Mouse (Mus musculus) small intestine, adult 2 months (tissue): Measurements from ENCODE around the gene Fkbp2.

Source experiments
- CTCF ChIP-seq: fragments of 200-500 bp; IDR thresholded peaks from 2 replicates; pipeline ENCODE4 v1.5.1; 2012; ENCODE audit warnings: low read depth, mild to moderate bottlenecking, control low read depth, inconsistent platforms, low read length, moderate library complexity, mixed read lengths; ENCODE audit not compliant: insufficient replicate concordance, insufficient read length; ENCODE audit errors: extremely low read depth
- POLR2A ChIP-seq: fragments of 200-500 bp; IDR thresholded peaks from 2 replicates; pipeline ENCODE4 v1.6.1; 2012; ENCODE audit warnings: low read depth, mild to moderate bottlenecking, control low read depth, inconsistent platforms, low read length, moderate library complexity

DNA sequence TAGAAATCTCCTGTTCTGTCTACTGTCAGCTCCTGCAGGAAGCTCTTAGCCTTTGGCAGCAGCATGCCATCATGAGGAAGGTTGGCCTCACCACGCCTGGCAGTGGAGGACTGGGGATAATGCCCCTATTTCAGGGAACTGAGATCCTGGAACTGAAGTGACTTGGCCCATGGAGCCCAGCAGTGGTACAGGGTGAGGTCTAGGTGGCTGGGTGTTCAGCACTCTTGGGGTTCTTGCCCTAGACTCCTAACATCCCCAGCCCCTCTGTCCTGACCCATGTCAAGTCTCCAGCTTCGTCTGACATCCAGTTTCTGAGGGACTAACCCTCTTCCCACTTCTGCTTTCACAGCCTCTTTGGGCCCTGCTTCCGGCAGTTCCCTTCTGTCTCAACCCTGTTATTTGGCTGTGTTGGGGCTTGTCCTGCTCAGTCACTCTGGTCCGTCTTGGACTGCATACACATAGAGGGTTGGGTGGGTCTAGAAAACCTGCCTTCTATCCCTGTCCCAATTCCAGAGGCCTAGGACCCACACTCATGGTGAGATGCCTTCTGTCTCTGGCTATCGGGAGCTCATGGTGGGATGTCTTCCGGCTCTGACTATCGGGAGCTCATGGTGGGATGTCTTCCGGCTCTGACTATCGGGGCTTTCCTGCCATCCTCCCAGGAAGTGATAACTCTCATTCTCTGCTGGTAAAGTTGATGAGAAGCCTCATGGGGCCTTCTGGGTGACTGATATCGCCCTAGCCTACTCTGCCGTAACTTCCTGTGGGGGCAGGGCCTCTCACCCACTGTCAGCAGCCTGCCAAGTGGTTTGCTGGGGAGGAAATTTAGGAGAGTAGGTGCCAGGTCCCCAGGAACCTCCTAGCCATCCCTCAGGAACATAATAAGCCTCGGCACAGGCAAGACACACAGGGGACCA lies 37.5 kb upstream of the Fkbp2 start:
- TF ChIP-seq CTCF (no peak), POLR2A (no peak)
